Mouse (Mus musculus) thymus, postnatal 10 days (tissue): Measurements from ENCODE around the gene Pde10a.

ENCODE experiments used
- DNase-seq, 2 experiments: peaks; one replicate each; pipeline ENCODE4 v3.0.0; 2021; ENCODE audit warnings: low spot score in 2 of 2

The Pde10a gene

GRCm38 (mm10) chr17:8525971-8526740 is 984 bp downstream of the Pde10a start:
- DNase-seq: peak in 1 of 2 experiments; percentile 26

DNA sequence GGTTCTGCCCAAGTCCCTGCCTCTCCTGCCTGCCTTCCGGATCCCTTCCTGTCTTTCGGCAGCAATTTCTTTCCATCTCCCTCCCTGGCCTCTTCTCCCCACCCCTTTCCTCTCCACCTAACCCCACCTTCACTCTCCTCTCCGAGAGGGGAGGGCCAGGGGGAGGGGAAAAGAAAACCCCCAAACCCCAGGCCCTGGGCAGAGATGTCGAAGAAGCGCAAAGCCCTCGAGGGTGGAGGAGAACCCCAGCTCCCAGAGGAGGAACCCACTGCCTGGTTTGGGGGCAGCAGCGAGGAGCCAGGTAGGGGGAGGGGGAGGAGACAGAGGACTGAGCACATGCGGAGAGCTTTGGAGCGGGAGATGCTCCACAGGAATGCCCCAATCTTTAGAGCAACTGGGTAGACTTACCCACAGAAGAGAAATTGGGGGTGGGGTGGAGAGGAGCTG is 1.7 kb downstream of the Pde10a start:
- no peak for DNase-seq

DNA sequence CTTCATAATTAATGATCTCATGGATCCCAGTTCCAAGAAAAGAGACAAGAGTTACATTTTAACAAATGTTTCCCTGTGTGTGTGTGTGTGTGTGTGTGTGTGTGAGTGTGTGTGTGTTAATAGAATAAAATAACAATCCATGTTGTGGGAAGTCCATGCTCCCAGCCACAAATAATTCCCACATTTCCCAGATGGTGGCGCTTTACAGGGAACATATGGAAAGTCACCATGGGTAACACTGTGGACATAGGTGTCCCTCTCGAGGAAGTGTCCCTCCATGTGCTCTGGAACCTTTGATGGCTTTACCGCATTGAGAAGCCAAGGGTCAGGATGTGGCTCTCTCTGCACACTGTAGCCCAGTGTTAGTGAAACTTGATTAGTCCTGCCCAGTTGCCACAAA is 3.5 kb downstream of the Pde10a start:
- no peak for DNase-seq

- DNase-seq: no peak
These were observed 7.4 kb downstream of the Pde10a start for GRCm38 (mm10) chr17:8532609-8533008.

GRCm38 (mm10) chr17:8533828-8534227 is 8.7 kb downstream of the Pde10a start:
- DNase-seq: peak in 1 of 2 experiments; percentile 51

DNA sequence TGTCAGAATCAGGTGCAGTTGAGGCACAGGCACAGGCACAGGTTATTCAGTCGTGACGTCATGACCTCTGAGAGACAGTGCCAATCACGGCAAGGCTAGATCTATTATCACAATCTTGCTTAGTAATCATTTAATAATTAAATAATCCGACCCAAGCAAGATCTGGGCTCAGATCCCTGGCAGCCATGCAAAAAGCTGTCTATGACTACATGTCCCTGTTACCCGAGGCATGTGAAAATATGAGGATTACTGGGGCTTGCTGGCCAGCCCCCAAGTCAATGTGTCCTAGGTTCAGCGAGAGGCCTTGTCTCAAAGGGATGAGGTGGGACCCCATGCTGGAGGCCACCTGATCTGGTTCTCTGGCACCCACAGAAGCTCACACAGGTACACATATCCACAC is 11.3 kb downstream of the Pde10a start:
- no peak for DNase-seq

- DNase-seq: peak in 1 of 2 experiments; percentile 66
These were observed 12.9 kb downstream of the Pde10a start for GRCm38 (mm10) chr17:8538102-8538501.

DNA sequence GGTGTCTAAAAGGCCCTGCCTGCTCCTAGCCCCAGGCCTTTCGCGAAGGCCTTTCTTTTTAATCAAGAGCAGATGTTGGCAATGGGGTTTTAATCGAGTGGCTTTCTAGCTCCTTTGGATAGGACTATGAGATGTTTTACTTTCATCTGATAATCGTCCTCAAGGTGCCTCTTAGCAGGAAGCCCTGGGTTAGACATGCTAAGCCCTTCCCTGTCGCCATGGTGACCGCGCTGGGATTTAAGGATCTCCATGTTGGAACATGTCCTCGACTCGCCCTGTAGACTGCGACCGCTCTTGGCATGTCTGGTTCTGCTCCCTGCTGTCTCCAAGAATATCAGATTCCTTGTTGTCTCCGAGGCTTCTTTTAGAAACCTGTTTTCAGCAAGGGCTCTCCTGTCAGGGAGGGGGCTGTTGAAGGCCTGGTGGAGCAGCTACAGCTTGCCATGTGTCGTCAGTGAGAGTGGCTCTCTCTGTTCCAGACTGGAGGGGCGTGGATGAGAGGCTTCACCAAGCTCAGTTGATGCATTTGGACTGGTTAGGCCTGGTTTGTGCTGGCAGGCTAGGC is 16.9 kb downstream of the Pde10a start:
- DNase-seq: no peak

DNA sequence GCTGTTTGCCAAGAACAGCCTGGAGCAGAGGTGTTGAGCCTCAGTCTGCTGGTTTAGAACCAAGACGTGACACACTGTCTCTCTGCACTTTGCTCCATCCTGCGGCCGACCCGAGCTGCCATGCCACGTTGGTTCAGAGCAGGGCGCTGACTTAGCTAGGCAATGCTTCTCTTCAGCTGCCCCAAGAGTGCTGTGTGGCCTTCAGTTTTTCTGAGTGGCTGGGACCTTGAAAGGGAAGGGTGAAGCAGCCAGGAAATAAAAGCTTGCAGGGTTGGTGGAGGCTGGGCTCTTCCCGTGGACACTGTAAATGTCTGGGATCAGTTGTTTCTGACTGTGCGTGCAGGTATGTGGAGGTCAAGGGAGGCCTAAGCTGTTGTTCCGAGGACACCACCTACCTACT is 21.2 kb downstream of the Pde10a start:
- no peak for DNase-seq

DNA sequence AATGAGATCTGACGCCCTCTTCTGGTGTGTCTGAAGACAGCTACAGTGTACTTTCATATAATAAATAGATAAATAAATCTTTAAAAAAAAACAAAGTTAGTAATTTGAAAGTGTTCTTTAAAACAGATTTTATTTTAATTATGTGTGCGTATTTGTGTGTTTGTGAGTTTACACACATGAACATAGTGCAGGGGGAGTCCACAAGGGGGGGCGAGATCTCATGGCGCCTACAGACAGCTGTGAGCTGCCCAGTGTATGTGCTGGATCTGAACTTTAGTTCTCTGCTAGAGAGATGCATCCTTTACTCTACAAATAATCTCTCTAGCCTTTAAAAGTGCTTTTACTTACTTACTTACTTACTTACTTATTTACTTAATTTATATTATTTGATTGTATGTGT is 23.6 kb downstream of the Pde10a start:
- DNase-seq: peak in 1 of 2 experiments; percentile 43

DNA sequence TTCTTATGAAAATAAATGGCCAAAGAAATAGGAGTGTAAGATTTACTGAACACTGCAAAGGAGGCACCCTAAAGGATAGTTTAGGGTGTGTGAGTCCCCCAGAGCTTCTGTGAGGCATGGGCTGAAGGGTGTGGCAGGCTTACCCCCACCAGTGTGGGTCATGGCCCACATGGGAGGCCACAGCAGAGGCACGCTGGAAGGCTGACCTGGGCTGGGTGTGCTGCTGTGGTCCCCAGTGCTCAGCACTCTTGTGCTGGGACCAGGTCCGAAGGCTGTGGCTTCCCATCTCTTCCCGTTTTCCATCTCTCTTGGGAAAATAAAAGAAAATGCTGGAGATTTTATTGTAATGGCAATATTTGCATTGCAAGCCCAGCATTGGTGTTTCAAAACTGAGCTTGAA is 26.5 kb downstream of the Pde10a start:
- DNase-seq: no peak

- no peak for DNase-seq
These were observed 27.3 kb downstream of the Pde10a start for GRCm38 (mm10) chr17:8552346-8553035.

- DNase-seq: no peak
These were observed 28.4 kb downstream of the Pde10a start for GRCm38 (mm10) chr17:8553601-8554000.

DNA sequence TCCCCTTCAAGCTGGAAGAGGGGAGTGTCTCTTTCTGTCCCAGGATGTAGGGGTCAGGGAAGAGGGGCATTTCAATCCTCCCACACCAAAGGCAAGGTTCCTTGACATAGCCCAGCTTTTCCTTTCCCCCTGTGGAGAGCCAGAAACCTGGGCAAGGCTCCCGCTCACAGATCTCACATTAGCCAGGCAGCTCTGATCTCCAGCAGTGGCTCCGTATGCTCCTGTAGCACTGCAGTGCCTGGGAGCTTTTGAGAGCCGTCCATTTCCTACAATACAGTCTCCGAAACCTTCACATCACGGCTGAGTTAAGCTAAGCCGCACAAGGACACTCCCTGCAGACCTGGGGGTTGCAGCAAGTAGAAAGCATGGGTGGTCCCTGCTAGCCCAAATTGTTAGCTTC is 29.0 kb downstream of the Pde10a start:
- no peak for DNase-seq

DNA sequence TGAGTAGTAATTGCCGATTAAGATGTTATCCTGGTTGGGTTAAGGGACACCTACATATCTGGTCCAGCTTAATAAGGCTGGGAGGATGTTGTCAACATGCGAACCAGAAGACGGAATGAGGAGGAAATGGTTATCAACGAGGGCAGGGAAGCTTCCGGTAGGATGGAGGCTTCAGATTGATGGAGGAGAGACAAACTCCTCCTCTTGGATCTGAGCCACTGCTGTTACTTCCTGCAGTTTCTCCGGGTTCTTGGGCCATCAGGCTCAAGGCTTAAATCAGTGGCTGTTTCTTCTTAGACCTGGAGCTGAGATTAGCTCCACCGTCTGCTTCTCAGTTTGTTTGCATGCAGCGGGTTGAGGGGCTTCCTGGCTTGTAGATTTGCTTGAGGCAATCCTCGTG is 30.6 kb downstream of the Pde10a start:
- no peak for DNase-seq

DNA sequence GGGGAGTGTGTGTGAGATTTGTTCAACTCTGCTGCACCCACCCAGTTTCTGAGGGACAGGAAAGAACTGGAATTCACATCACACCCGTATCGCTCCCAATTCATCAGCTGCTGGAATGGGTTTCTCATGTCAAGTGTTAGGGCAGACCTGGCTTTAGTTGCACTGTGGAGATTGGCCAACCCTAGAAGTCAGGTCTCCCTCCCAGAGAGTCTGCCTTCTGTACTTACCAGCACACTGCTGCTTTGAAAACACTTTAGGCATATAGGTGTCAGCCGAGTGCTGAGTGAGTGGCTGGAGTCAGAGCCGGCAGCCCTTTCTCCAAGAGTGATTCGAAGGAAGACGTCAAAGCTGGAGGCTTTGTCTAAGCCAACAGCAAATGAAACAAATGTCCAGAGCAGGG is 31.1 kb downstream of the Pde10a start:
- DNase-seq: no peak

DNA sequence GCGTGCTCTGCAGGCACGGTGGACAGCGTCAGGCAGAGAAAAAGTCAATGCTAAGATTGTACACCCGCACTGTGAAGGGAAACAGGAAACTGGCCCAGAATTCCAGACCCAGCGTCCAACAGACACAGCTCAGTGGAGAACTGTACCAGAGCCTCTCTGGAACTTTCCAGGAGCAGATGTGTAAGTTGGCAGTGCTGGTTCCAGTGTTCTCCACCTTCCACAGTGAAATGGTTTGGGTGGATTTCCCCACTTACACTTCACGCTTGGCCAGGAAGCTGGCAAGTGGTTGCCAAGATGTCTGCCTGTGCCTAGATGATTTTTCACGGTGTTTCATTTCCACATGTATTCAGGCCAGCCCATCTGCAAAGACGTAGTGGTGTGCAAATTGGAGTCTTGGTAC is 32.8 kb downstream of the Pde10a start:
- DNase-seq: no peak

- peak; percentile 55 for DNase-seq
These were observed 37.1 kb downstream of the Pde10a start for GRCm38 (mm10) chr17:8562101-8562885.

GRCm38 (mm10) chr17:8562886-8563280 is 37.7 kb downstream of the Pde10a start:
- peak; percentile 51 to 61 for DNase-seq

DNA sequence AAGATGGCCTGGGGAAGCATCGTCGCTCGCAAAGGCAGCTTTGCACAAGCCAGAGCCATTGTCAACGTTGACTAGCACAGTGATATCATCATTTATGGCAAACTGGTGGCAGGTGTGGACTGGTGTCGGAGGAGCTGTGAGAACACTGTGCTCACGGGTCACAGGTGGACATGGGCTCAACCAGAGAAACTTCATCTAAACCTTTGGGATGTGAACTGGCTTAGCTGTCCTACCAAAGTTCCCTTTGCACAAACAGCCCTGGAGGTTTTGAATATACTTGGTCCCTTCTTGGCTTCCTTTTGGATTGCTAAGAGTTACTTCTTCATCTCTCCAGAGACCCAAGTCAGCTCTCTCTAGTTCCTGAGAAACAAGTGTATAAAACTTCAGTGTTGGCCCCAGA is 41.7 kb downstream of the Pde10a start, which contains the start of gene Gm17087:
Gm17087 (minus strand) TSS at position 101 of the 400 bp plus-strand sequence.
- no peak for DNase-seq

GRCm38 (mm10) chr17:8573542-8574260 is 48.5 kb downstream of the Pde10a start:
- DNase-seq: no peak
